Mouse (Mus musculus) erythroid progenitor cell, adult 5-6 weeks (primary cell): ENCODE results near the gene Spg11. TPM values are rescaled to one million over a fixed set of nuclear protein-coding genes. Genes with fewer than 3 reads are reported as not detected.

ENCODE experiments used
- ATAC-seq: replicated peaks from 2 replicates; pipeline ENCODE4 v1.8.0; 2016; ENCODE audit warnings: moderate number of reproducible peaks, mild to moderate bottlenecking, moderate TSS enrichment, inconsistent platforms; ENCODE audit not compliant: poor library complexity, low FRiP score, severe bottlenecking
- total RNA-seq, 2 experiments: library from RNA; stranded (forward) in 1 of 2; stranded (reverse) in 1 of 2; fragments of 150-400 nt in 1 of 2; fragments of 186-747, 209-891 nt in 1 of 2; gene quantifications; 2 replicates each; pipeline versions ENCODE4 v1.2.3 to v1.2.4; 2015 to 2017; ENCODE audit warnings: low replicate concordance in 2 of 2

The Spg11 gene
- total RNA-seq (2015; ENCODE audit: low replicate concordance) (3.2 and 5.0 TPM in 2 replicates), total RNA-seq (2017; ENCODE audit: low replicate concordance) (6.1 and 6.2 TPM in 2 replicates)

- peak; percentile 100 for ATAC-seq
Observed at GRCm38 (mm10) chr2:122117961-122118958, at the start of gene Spg11. TSS of gene Spg11 (minus strand) at chr2:122118386.

GRCm38 (mm10) chr2:122164293-122164692, 46.1 kb upstream of the Spg11 start:
- ATAC-seq, result peak; percentile 50

- no peak for ATAC-seq
Observed at GRCm38 (mm10) chr2:122163430-122164195, 45.4 kb upstream of the Spg11 start.

GRCm38 (mm10) chr2:122162529-122162928, 44.3 kb upstream of the Spg11 start:
- no peak for ATAC-seq

GRCm38 (mm10) chr2:122161542-122161941, 43.4 kb upstream of the Spg11 start:
- ATAC-seq, result no peak

GRCm38 (mm10) chr2:122160680-122161079, 42.5 kb upstream of the Spg11 start, which contains the start of gene Trim69:
TSS of gene Trim69 (plus strand) at chr2:122160700.
- peak; percentile 90 for ATAC-seq

- ATAC-seq, result no peak
Observed at GRCm38 (mm10) chr2:122159667-122160066, 41.5 kb upstream of the Spg11 start.

- ATAC-seq, result no peak
Observed at GRCm38 (mm10) chr2:122158362-122158802, 40.2 kb upstream of the Spg11 start.

GRCm38 (mm10) chr2:122157561-122157960, 39.4 kb upstream of the Spg11 start:
- ATAC-seq, result no peak

- no peak for ATAC-seq
Observed at GRCm38 (mm10) chr2:122156051-122156700, 38.0 kb upstream of the Spg11 start.

GRCm38 (mm10) chr2:122155292-122155691, 37.1 kb upstream of the Spg11 start:
- ATAC-seq, result no peak

- ATAC-seq, result no peak
Observed at GRCm38 (mm10) chr2:122154479-122154878, 36.3 kb upstream of the Spg11 start.

- ATAC-seq, result no peak
Observed at GRCm38 (mm10) chr2:122153681-122154365, 35.6 kb upstream of the Spg11 start.

GRCm38 (mm10) chr2:122152850-122153249, 34.7 kb upstream of the Spg11 start:
- no peak for ATAC-seq

- no peak for ATAC-seq
Observed at GRCm38 (mm10) chr2:122151221-122151620, 33.0 kb upstream of the Spg11 start.

GRCm38 (mm10) chr2:122149716-122150115, 31.5 kb upstream of the Spg11 start:
- ATAC-seq, result no peak

GRCm38 (mm10) chr2:122149316-122149715, 31.1 kb upstream of the Spg11 start:
- no peak for ATAC-seq

- peak; percentile 15; the same call in 1 of the 2 replicates for ATAC-seq
Observed at GRCm38 (mm10) chr2:122148242-122148917, 30.2 kb upstream of the Spg11 start.
